Mouse (Mus musculus) frontal cortex, postnatal 10 days (tissue): ENCODE measurements around the gene Olfr1275.

Source experiments
- DNase-seq, 2 experiments: peaks; one replicate each; pipeline ENCODE4 v3.0.0; 2022; ENCODE audit warnings: low spot score in 2 of 2, mixed read lengths in 1 of 2

Gene Olfr1275

DNA sequence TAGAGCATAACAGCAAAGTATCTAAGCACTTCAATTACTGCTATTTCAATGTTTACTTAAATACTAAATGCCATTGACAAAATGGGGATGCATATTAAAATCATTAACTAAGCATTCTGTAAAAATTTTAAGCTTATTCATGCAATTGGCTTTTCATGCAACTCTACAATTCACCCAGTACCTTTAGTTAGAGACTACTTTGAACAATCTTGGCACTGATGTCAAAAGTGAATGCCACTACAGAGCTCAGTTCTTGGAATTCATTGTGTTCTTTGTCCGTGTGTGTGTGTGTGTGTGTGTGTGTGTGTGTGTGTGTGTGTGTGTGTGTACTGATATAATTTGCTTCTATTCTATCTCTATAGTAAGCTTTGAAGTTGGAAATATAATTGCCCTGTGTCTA is at the start of gene Olfr1275:
TSS of gene Olfr1275 (minus strand) at position 101 of the 400 bp plus-strand sequence.
- DNase-seq: no peak

DNA sequence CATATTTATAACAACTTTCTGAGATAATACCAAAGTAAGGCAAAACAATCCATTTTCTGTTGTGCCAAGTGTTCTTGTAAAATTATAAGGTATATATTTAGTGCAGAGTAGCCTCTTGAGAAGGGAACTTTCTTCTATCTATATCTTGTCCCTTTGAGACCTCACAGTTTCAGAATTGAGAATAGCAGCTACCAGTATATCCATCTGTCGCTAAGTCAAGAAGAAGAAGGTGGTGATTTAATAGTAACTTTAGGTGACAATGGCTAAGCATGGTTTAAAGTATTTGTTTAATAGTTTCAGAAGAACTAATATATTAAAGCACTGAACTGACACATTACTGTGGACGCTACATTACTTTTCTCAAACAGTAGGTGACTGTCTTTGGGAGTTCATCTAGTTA is 38.9 kb upstream of the Olfr1275 start, which contains the start of gene Olfr1277:
TSS of gene Olfr1277 (minus strand) at position 101 of the 400 bp plus-strand sequence.
- no peak for DNase-seq

DNA sequence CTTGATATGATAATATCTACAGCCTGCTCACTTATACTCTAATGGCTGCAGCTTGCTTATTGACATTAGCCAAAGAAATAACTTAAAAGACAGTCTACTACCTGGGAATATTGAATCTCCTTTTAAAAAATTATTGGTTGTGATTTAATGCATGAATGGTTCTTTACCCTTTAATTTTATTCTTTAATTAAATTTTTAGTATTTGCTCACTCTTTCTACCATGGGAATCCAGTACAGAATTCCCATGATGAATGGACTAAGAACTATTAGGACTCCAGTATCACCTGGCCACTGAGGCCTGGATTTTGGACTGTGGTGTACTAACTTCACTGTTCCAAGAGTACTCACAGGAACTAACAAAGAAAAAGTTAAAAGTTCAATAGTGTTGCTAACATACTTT is 19.1 kb upstream of the Olfr1275 start, which contains the start of gene Olfr1276:
TSS of gene Olfr1276 (plus strand) at position 301 of the 400 bp plus-strand sequence.
- DNase-seq: no peak

DNA sequence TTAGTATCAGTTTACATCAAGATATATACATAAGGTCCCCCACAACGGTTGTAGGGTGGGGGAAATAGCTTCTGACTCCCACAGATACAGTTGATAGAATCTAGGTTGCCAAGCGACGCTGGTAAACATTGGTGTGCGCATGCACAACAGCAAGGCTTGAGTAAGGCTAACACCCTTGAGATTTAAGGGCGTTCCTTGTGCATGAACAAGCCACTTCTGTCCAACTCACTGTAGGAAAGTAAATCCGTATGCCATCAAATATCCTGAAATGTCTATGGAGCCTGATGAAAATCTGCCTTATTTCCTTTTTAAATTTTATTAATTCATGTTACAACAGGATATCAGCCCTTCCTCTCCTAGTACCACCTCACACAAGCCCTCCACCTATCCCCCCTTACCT is 5.6 kb downstream of the Olfr1275 start, which contains the start of gene 4930430A15Rik:
TSS of gene 4930430A15Rik (minus strand) at position 101 of the 400 bp plus-strand sequence.
- no peak for DNase-seq

DNA sequence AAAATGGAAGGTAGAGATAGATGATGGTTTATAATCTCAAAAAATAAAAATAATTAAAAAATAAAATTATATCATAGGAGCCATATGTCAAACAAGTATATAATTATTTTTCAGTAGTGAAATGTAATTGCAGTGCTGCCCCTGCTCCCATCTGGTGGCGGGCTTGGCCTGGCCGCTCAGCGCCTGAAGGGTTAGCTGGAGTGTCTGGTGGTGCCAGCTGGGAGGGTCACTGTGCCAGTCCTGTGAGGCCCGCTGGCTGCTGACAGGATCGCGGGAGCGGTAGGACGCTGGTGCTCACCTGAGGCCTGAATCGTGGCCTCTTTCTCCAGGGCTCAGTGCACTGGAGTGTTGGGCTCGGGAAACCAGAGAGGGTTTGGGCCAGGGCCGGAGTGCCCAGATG is 53.0 kb downstream of the Olfr1275 start:
- no peak for DNase-seq
